Mouse (Mus musculus) olfactory bulb, adult 2 months (tissue): Measurements from ENCODE around the gene Alg10b. TPM values are rescaled to one million over a fixed set of nuclear protein-coding genes. Genes with fewer than 3 reads are reported as not detected.
A peak's percentile ranks its signal among the peaks of the same experiment; 100 is the strongest.
"Not testable (repeated sequence)": the region's sequence is repeated elsewhere in the genome, so short reads cannot be mapped to it uniquely, and the experiment has no call there.

Experiments
- H3K27ac ChIP-seq: fragments of 200-500 bp; 2 replicates; pipeline ENCODE4 v1.5.1; 2012; ENCODE audit warnings: low read depth, low read length; ENCODE audit not compliant: insufficient read depth
- H3K4me1 ChIP-seq: fragments of 200-500 bp; 2 replicates; pipeline ENCODE4 v1.6.1; 2012; ENCODE audit warnings: low read length; ENCODE audit not compliant: control insufficient read depth, insufficient read depth
- H3K4me3 ChIP-seq: fragments of 200-500 bp; 2 replicates; pipeline ENCODE4 v1.5.1; 2012; ENCODE audit warnings: mild to moderate bottlenecking, low read depth, low read length, moderate library complexity; ENCODE audit not compliant: insufficient read depth
- CTCF ChIP-seq: fragments of 200-500 bp; IDR thresholded peaks from 2 replicates; pipeline ENCODE4 v1.5.1; 2012; ENCODE audit warnings: low read depth, mild to moderate bottlenecking, low read length, moderate library complexity; ENCODE audit not compliant: insufficient read depth
- POLR2A ChIP-seq: fragments of 200-500 bp; IDR thresholded peaks from 2 replicates; pipeline ENCODE4 v1.6.1; 2012; ENCODE audit warnings: mild to moderate bottlenecking, low read depth, low read length, moderate library complexity; ENCODE audit not compliant: insufficient read depth
- WGBS: fragments of 180-500 bp; shearing (Covaris S2); methylation state at CpG from one replicate; pipeline ENCODE4 v1.1.7; 2018; 5-methylcytosine and 5-hydroxymethylcytosine counted together
- polyA plus RNA-seq: library from polyadenylated mRNA; stranded (reverse); fragments of >200 nt; gene quantifications from 2 replicates; pipeline ENCODE4 v1.2.4, GENCODE M21; 2012; ENCODE audit warnings: low replicate concordance; ENCODE audit not compliant: missing spikeins, insufficient read depth, insufficient read length

Gene Alg10b
- polyA plus RNA-seq, result not detected in 2 replicates

GRCm38 (mm10) chr15:90223969-90224750 lies at the start of gene Alg10b:
Alg10b (plus strand) TSS chr15:90224311.
- TF ChIP-seq POLR2A, result peak; percentile 76
- TF ChIP-seq CTCF, result no peak
- WGBS, result under 1% methylated on average over 59 of the region's 59 CpGs
- peak within 1 kb of the TSS; percentile 63 for H3K27ac ChIP-seq
- H3K4me1 ChIP-seq, result peaks cover 5% of the 10 kb centered on the region; the same call in 1 of the 2 replicates
- H3K4me3 ChIP-seq, result peak within 1 kb of the TSS; percentile 99

DNA sequence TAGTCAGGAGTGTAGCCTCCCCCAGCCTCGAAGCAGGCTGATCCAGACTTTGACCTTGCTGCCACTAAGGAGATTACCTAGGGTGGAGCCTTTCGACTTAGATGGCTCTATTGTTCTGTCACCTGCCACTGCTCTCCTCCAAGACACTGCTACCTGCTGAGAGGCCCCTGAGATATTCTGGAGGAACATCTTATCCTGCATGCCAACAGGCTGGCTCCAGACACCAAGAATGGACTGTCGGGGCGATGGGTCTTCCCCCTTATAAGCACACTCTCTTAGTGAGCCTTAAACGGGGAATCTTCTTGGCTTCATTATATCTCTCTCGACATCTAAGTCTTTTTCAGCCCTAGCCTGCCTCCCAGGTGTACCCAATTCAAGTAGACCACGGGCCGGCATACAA lies 41.0 kb upstream of the Alg10b start:
- H3K4me3 ChIP-seq, H3K4me1 ChIP-seq, H3K27ac ChIP-seq: not testable (repeated sequence)
- 78% methylated on average over 8 of the region's 8 CpGs for WGBS

DNA sequence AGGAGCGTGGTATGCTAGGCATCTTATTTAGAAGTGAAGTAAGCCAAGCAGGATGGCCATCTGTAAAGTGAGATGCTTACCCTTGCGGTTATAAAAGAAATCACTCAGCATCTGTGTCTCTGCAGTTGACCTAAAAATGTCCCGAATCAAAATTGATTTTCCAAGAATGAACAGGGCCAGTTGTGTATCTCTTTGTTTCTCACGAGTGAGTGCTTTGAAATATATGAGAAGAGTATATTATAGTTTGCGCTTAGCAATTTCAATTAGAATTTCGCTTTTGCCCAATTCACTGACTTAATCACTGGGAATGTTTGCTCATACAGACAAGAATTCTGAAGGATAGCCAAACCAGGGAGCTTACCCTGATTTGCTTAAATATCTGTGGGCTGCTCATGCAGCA lies 40.6 kb upstream of the Alg10b start:
- H3K27ac ChIP-seq, result no peak overlapping the region
- TF ChIP-seq POLR2A (no peak), CTCF (no peak)
- H3K4me1 ChIP-seq, result no peaks in the 10 kb centered on the region
- H3K4me3 ChIP-seq, result no peak overlapping the region
- 77% methylated on average over 6 of the region's 6 CpGs for WGBS

GRCm38 (mm10) chr15:90184743-90185142 lies 39.4 kb upstream of the Alg10b start:
- 68% methylated on average over 3 of the region's 3 CpGs for WGBS
- TF ChIP-seq CTCF, result no peak
- TF ChIP-seq POLR2A, result no peak
- no peak overlapping the region for H3K4me3 ChIP-seq
- H3K27ac ChIP-seq, result no peak overlapping the region
- H3K4me1 ChIP-seq, result no peaks in the 10 kb centered on the region

DNA sequence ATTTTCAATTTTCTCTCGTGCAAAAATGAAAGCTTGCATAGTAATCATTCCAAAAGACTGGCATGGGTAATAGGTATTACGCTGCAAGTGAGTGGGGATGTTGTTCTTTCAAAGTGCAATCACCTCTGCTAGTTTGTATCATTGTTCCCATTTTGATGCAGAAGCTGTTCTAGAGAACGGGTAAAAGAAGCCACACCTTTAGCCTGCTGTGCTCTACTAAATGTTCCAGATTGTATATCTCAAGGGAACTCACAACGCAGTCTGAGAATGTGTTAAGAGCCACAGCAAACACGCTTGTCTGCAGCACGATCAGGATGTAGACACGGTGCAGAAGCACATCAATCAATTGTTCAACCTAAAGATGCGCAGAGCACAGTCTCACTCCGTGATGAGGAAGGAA lies 34.6 kb upstream of the Alg10b start:
- Histone ChIP-seq H3K4me3 (no peak overlapping the region), H3K27ac (no peak overlapping the region), H3K4me1 (no peaks in the 10 kb centered on the region)
- no peak for TF ChIP-seq POLR2A
- no peak for TF ChIP-seq CTCF
- WGBS, result 83% methylated on average over 9 of the region's 9 CpGs

DNA sequence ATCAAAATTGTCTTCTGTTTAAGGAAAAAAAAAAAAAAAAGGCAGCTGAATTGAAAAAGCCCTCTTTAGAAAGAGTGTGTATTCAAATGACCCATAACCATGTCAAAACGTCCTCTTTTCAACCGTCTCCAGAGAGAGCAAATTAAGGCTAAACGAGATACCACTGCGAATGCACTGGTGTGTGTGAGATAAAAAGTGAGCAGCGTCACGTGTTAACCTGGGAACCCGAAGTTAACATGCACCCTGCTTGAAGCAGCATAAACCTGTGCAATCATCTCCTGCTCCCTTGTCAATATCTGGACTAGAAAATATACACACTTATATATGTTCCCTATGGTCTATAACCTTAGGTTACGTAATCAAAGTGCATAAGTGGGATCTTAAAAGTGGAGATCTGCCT lies 10.2 kb upstream of the Alg10b start:
- TF ChIP-seq POLR2A (no peak), CTCF (no peak)
- WGBS, result 72% methylated on average over 8 of the region's 8 CpGs

DNA sequence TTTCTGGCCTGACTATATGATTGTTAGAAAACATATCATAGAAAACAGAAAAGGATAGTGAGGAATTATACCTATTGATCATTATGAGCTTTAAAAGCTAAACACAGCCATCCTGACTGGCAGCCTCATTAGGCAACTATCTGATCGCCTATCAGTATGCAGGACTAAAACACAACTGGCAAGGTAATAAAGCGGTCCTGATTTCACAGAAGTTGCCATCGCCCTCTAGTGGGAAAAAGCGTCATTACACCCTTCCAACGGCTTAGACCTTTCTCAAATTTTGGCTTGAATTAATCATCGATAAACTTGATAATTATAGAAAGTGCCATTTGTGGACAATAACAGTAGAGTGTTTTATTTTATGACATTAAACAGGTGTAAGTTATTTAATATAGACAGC lies 9.2 kb upstream of the Alg10b start:
- TF ChIP-seq POLR2A (no peak), CTCF (no peak)
- H3K4me3 ChIP-seq, result no peak overlapping the region
- no peaks in the 10 kb centered on the region for H3K4me1 ChIP-seq
- WGBS, result 6% methylated on average over 6 of the region's 6 CpGs
- no peak overlapping the region for H3K27ac ChIP-seq

More for the DNA sequence above, 10.2 kb upstream of the Alg10b start:
- Histone ChIP-seq H3K4me1 (no peaks in the 10 kb centered on the region), H3K4me3 (no peak overlapping the region), H3K27ac (no peak overlapping the region)

DNA sequence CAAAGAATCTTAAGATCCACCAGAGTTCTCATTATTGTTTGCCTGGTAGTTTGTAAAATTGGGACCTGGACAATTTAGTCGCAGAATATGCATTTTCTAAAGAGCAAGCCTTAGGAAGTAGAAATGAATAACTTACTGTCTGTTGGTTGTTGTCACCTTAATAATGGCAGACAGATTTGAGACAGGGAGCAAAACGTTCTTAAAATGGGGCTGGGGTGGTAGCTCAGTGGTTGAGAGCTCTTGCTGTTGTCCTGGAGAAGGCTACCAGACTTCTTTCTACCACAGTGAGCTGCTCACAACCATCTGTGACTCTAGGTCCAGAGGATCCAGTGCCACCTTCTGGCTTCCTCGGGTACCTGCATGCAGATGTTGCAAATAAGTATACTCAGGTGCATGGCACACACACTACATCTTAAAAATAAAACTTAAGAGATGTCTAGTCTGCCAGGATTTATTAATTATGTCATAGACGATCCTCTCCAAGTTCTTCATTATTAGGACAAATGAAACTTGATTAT lies 1.0 kb downstream of the Alg10b start:
- Histone ChIP-seq H3K27ac (no peak overlapping the region), H3K4me1 (peaks cover 9% of the 10 kb centered on the region; the same call in 1 of the 2 replicates), H3K4me3 (no peak overlapping the region)
- 53% methylated on average over 4 of the region's 4 CpGs for WGBS
- TF ChIP-seq CTCF (no peak), POLR2A (no peak)

DNA sequence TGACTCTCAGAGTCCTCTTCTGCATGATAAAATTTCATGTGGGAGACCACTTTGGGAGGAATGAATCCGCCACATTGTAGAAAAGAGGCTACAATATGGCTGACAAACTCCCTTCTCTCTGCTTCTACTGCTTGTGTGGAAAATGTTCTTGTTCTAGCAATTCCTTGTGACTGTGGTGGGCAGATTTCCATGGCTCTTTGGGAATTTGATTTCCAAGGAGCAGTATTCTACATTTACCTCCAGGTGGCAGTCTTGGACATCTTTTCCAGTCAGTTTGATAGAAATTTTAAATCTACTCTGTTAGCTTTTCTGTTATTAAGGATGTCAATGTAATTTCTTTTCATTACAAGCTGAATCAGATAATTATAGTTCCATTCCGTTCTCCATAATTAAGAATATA lies 13.5 kb downstream of the Alg10b start:
- H3K27ac ChIP-seq, result no peak overlapping the region
- TF ChIP-seq CTCF (no peak), POLR2A (no peak)
- H3K4me1 ChIP-seq, result 0 out of 2 replicates have a peak, but pooled peaks cover 2% of the 10 kb centered on the region
- WGBS, result 13% methylated on average over 2 of the region's 2 CpGs
- no peak overlapping the region for H3K4me3 ChIP-seq

GRCm38 (mm10) chr15:90244081-90244480 lies 20.0 kb downstream of the Alg10b start:
- TF ChIP-seq CTCF, result no peak
- no peak for TF ChIP-seq POLR2A
- H3K4me1 ChIP-seq, result no peaks in the 10 kb centered on the region
- H3K27ac ChIP-seq, result no peak overlapping the region
- H3K4me3 ChIP-seq, result no peak overlapping the region
- 85% methylated on average over 5 of the region's 5 CpGs for WGBS
